Mouse (Mus musculus) c-Kit-positive CD71-positive TER-119-positive erythroid progenitor cells, embryonic 14.5 days (primary cell): ENCODE data around the gene Ccn2.

Experiments
- DNase-seq: peaks from one replicate; pipeline ENCODE4 v3.0.0-alpha.2; 2013; ENCODE audit warnings: low spot score

The Ccn2 gene

DNA sequence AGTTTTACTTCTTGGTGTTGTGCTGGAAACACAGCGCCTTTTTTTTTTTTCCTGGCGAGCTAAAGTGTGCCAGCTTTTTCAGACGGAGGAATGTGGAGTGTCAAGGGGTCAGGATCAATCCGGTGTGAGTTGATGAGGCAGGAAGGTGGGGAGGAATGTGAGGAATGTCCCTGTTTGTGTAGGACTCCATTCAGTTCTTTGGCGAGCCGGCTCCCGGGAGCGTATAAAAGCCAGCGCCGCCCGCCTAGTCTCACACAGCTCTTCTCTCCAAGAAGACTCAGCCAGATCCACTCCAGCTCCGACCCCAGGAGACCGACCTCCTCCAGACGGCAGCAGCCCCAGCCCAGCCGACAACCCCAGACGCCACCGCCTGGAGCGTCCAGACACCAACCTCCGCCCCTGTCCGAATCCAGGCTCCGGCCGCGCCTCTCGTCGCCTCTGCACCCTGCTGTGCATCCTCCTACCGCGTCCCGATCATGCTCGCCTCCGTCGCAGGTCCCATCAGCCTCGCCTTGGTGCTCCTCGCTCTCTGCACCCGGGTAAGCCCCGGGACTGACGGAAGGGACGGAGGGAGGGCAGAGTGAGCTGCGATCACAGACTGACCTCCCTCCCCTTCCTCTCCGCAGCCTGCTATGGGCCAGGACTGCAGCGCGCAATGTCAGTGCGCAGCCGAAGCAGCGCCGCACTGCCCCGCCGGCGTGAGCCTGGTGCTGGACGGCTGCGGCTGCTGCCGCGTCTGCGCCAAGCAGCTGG, at the start of gene Ccn2:
Ccn2 (plus strand) TSS at position 193 of the 753 bp plus-strand sequence.
- DNase-seq, result no peak

DNA sequence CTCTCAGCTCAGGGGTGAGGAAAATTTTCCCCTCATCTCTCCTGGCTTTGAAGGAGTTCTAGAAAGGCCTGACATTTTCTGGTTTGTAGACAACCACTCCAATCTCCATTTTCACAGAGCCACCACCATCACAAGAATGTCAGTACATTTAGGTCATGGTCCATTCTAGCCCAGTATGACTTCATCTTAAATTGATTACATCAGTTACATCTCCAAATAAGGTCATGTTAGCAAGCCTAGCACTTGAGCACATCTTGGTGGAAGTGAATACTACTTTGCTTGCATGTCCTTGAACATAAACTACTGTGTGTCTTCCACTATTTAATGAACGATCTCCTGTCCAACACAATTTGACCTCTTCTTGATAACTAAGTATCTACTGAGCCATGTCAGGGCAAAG, 42.4 kb upstream of the Ccn2 start:
- DNase-seq, result no peak

DNA sequence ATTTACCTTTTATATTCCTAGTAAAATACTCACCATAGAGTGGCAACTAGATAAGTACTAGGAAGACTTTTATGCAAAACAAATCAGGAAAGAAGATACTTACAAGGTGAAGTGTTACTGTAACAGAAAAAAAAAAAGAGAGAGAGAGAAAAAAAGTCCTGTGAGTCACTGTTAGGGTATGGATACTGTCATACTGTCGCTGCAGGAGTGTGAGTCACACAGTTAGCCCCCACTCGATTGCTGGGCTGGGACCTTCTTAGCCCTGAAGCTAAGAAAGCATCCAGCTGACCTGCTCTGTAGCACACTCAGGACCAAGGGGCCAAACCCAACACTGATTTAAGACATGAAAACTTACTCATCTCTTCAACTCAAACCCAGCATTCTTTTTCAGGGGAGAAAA, 41.2 kb upstream of the Ccn2 start:
- no peak for DNase-seq

- no peak for DNase-seq
These were observed 36.9 kb upstream of the Ccn2 start for GRCm38 (mm10) chr10:24558366-24558765.

DNA sequence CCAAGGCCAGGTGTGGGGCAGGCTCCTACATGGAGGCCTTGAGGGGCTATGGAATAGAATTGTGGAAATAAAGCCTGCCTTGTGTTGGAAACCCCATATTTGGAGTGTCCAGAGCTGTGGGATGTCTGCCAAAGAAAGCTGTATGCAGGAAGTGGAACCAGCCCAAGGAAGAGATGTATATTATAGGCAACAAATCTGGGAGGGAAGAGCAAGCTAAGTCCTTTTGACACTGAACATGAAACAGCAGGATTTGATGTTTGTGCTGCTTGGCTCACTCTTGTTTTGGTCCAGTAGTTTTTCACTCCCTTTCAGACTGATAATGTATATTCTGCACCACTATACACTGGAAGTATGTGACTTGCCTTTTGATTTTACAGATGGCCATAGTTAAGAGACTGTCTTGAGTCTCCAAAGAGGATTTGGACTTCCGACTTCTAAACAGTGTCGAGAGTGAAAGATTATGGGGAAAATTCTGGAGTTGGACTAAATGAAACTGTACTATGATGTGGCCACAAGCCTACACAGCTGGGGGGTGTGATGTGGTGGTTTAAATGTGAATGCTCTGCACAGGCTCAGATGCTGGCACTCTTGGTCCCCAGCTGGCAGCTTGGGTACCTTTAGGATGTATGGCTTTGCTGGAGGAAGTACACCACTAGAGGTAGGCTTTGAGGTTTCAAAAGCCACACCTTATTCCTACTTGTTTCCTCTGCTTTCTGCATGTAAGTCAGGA, 25.4 kb upstream of the Ccn2 start:
- DNase-seq, result no peak

DNA sequence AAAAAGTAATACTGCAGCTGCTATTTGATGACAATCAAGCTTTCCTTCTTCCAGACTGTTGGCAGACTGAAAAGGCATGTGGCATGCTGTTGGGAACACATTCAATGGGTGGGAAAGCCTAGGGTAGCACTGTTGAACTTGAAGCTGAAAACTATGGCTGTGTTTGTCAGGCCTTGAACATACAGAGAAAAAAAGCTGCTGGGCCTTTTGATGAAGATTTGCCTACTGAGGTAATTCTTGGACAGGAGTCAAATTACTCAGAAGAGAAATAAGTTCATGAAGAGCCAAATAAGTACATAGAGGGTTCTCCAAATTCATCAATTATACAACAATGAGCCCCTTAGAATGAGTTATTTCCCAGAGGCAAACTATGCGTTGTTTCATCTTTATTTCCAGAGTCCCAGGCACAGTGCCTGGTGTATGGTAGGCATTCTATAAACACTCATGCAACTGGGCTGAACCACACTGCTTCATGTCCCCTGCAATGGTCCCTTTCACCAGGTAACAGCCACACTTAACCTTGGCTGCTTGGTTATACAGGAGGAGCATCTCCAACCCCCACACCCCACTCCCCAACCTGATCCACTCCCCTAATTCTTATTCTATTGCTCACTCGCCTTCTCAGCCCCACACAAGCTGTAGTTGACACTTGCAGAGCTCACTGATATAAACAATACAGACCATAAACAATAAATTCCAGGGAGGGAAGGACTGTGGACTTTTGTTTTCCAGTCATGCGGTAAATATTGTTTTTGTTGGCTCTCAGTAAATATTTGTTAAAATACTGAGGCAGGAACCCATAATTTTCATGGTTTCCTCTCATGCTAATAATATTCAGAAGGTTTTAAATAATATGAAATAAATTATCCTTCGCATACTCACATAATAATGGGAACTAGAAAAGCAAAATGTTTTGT, 22.9 kb upstream of the Ccn2 start:
- DNase-seq, result no peak

DNA sequence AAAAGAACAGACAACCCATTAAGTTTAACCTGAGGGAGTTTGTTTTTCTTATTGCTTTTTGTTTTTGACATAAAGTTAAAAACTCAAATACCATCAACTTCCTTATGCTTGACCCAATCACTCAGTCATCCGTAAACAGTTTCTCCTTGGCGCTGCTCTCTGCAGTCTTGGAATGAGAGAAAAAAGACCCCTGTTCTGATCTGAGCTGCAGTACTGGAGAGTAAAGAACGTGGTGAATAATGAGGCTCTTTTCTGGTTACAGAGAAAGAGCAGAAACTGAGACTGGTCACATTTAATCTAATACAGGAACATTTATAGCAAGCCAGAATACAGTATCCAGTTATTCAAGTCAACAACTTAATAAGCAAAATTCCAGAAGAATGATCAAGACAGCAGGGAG, 21.8 kb upstream of the Ccn2 start:
- DNase-seq, result no peak

GRCm38 (mm10) chr10:24581076-24581475, 14.2 kb upstream of the Ccn2 start:
- no peak for DNase-seq

DNA sequence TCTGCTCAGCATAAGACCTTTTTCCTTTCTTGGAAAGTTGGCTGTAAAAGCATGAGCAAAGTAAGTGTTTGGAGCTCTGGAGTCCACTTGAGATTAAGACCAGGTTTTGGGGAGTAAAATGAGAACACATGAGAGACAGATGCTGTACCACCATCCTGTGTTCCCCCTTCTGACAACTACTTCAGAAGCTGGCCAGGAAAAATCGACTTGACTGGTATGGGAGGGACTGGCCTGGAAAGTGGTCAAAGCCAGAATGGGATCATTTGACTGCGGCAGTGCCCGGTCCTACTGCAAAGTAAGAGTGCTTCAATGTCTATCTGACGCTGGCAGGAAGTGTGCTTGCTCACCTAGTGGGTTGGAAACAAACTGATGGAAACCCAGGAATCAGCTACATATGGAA, 6.4 kb upstream of the Ccn2 start:
- DNase-seq, result no peak

GRCm38 (mm10) chr10:24589238-24589637, 6.0 kb upstream of the Ccn2 start:
- no peak for DNase-seq

GRCm38 (mm10) chr10:24590546-24590945, 4.7 kb upstream of the Ccn2 start:
- DNase-seq, result no peak

DNA sequence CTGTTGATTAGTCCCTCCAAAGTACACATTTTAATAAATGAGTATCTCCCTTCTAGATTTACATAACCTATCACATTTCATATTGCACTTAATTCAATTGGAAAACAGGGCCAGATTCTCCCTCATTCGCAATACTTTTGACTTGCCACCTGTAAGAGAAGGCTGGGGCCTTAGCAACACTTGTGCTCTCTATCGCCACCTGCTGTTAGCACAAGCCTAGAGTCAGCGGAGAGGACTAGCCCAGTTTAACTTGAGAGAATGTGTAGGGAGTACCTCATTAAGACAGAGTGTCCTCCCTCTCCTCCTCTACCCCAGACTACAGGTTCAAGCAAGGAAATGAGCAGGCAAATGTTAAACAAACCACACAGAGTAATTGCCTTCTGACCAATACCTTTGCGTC, 4.1 kb upstream of the Ccn2 start:
- DNase-seq, result peak; percentile 45

DNA sequence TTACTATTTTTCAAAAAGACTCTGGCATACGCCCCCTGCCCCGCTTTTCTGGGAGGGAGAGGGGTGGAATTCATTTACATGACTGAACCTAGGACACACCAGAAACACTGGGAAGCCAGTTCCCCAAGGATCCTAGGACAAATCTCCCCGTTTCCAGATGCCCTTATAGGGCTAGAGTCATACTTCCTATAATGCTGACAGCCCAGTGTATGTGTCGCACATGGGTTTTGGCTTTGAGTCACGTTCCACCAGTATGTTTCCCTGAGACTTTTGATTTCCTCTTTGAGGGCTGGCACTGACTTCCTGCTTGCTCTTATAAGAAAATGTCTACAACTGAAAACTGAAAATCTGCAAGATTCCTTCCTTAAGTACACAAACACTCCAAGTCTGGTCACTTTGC, 3.5 kb upstream of the Ccn2 start:
- DNase-seq, result no peak

GRCm38 (mm10) chr10:24592318-24592717, 2.9 kb upstream of the Ccn2 start:
- no peak for DNase-seq

DNA sequence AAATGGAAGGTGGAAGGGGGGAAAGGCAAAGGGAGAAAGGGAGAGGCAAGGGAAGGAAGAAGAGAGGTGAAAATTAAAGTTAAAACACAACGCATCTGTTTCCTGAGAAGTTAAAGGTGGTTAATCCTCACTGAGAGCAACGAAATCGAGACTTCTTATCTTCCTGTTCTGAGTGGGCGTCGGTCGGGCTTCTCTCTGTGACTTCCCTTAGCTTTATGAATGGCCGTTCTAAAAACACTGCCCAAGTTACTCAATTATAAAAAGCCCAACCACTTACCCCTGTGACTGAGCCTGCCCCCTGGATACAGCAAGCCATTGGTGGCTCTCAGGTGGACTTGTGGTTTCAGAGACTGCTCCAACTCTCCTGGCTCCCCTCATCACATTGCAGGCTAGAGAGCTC, 2.3 kb upstream of the Ccn2 start:
- no peak for DNase-seq

- no peak for DNase-seq
These were observed 1.7 kb upstream of the Ccn2 start for GRCm38 (mm10) chr10:24593556-24593955.

GRCm38 (mm10) chr10:24596003-24596868, 994 bp downstream of the Ccn2 start:
- DNase-seq, result no peak

- no peak for DNase-seq
These were observed 1.7 kb downstream of the Ccn2 start for GRCm38 (mm10) chr10:24596869-24597339.

DNA sequence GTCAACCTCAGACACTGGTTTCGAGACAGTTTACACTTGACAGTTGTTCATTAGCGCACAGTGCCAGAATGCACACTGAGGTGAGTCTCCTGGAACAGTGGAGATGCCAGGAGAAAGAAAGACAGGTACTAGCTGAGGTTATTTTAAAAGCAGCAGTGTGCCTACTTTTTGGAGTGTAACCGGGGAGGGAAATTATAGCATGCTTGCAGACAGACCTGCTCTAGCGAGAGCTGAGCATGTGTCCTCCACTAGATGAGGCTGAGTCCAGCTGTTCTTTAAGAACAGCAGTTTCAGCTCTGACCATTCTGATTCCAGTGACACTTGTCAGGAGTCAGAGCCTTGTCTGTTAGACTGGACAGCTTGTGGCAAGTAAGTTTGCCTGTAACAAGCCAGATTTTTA, 2.5 kb downstream of the Ccn2 start:
- no peak for DNase-seq

GRCm38 (mm10) chr10:24598693-24599092, 3.5 kb downstream of the Ccn2 start:
- DNase-seq, result no peak

DNA sequence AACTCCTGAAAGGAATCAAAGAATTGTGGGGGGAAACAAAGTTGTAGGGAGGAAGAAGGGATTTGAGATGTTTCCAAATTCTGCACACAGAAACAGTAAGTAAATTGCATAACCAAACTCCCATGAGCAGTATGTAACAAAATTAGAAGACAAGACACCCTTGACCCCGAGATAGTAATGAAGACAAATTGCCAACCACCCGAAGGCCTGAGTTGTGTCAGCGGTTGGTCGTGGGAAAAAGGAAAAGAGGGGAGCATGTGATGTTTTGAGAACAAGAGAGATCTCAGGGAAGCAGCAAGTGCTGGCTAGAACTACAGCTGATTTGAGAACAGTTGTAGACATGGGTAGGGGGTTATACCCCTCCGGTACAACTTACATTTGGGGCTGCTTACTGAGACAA, 4.6 kb downstream of the Ccn2 start:
- no peak for DNase-seq

GRCm38 (mm10) chr10:24603035-24603434, 7.8 kb downstream of the Ccn2 start:
- no peak for DNase-seq
